Mouse (Mus musculus) neural tube, embryonic 11.5 days (tissue): ENCODE results near the gene Sytl2. TPM values are rescaled to one million over a fixed set of nuclear protein-coding genes. Genes with fewer than 3 reads are reported as not detected.

ENCODE experiments used
- ATAC-seq: fragments of 200-750 bp; cut with Nextera tagmentation; 2 replicates; pipeline ENCODE4 v1.8.0; 2017; ENCODE audit warnings: moderate number of reproducible peaks, mild to moderate bottlenecking, moderate TSS enrichment, moderate library complexity; ENCODE audit not compliant: insufficient read depth, low FRiP score, low TSS enrichment
- DNase-seq: peaks from one replicate; pipeline ENCODE4 v3.0.0-alpha.2; 2015; ENCODE audit warnings: low spot score
- H3K27ac ChIP-seq: fragments of 300-500 bp; sonication (generic); 2 replicates; pipeline ENCODE4 v1.5.1; 2014; ENCODE audit warnings: low read depth, mild to moderate bottlenecking, low read length
- H3K27me3 ChIP-seq: fragments of 300-500 bp; sonication (generic); 2 replicates; pipeline ENCODE4 v1.6.1; 2014; ENCODE audit warnings: mild to moderate bottlenecking, low read length, mixed read lengths; ENCODE audit not compliant: control insufficient read depth, insufficient read depth
- H3K36me3 ChIP-seq: fragments of 300-500 bp; sonication (generic); 2 replicates; pipeline ENCODE4 v1.6.1; 2014; ENCODE audit warnings: mild to moderate bottlenecking, low read length, moderate library complexity, mixed read lengths; ENCODE audit not compliant: control insufficient read depth, insufficient read depth
- H3K4me1 ChIP-seq: fragments of 300-500 bp; sonication (generic); 2 replicates; pipeline ENCODE4 v1.6.1; 2014; ENCODE audit warnings: low read length, mixed read lengths; ENCODE audit not compliant: control insufficient read depth, insufficient read depth
- H3K4me2 ChIP-seq: fragments of 300-500 bp; sonication (generic); 2 replicates; pipeline ENCODE4 v1.6.1; 2014; ENCODE audit warnings: low read depth, mild to moderate bottlenecking, moderate library complexity
- H3K4me3 ChIP-seq: fragments of 300-500 bp; sonication (generic); 2 replicates; pipeline ENCODE4 v1.5.1; 2014; ENCODE audit warnings: low read depth, low read length
- H3K9ac ChIP-seq: fragments of 300-500 bp; sonication (generic); 2 replicates; pipeline ENCODE4 v1.6.1; 2014; ENCODE audit warnings: mild to moderate bottlenecking, low read length
- H3K9me3 ChIP-seq: fragments of 300-500 bp; sonication (generic); 2 replicates; pipeline ENCODE4 v1.6.1; 2016; ENCODE audit warnings: low read length; ENCODE audit not compliant: control insufficient read depth
- WGBS: fragments of 180-500 bp; shearing (Covaris S2); extraction: QIAGEN DNeasy Blood & Tissue Kit; methylation state at CpG from one replicate; pipeline ENCODE4 v1.1.7; 2014; 5-methylcytosine and 5-hydroxymethylcytosine counted together
- polyA plus RNA-seq: library from polyadenylated mRNA; unstranded; fragments of >200 nt; fragmentation: Nextera tagmentation; extraction: Ambion mirVana; gene quantifications from 2 replicates; pipeline ENCODE4 v1.2.1, GENCODE M21; 2014

Sytl2 gene
- polyA plus RNA-seq, 1 experiment from 2014 or later: 9.0 TPM

DNA sequence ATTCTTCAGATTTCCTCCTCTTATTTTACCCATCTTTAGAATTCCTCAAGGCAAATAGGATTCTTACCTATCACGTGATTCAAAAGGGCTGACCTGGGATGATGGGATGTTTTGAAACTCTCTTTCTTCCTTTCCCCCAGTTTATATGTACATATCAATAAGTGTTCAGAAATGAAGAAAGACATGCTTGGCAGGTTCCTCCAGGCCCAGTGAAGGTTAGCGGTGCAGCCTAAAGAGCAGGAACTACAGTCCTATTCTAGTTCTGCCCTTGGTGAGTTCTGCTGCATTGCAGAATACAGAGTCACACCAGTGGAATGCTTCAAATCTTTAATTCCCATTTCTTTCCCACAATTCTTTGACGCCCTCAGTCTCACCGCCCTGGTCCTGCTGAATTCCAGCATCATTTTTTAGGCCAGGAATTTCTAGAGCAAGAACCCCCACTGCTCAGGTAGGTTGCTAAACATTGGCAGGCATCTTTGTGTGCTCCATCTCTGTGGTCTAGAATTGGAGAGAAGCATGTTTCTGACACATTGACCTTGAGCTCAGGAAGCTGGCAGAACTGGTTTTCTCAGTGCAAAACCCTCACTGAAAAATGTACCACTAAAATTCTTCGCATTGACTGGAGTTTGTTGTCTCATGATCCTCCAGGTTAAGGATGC lies 45.9 kb downstream of the Sytl2 start:
- DNase-seq (no peak), ATAC-seq (no peak)
- Histone ChIP-seq H3K9me3 (no peaks in the 10 kb centered on the region), H3K4me1 (no peaks in the 10 kb centered on the region), H3K4me3 (no peak overlapping the region), H3K36me3 (no peaks in the 10 kb centered on the region), H3K9ac (no peak overlapping the region), H3K4me2 (no peak overlapping the region), H3K27ac (no peak overlapping the region), H3K27me3 (no peaks in the 10 kb centered on the region)
- 85% methylated on average over 5 of the region's 5 CpGs for WGBS

DNA sequence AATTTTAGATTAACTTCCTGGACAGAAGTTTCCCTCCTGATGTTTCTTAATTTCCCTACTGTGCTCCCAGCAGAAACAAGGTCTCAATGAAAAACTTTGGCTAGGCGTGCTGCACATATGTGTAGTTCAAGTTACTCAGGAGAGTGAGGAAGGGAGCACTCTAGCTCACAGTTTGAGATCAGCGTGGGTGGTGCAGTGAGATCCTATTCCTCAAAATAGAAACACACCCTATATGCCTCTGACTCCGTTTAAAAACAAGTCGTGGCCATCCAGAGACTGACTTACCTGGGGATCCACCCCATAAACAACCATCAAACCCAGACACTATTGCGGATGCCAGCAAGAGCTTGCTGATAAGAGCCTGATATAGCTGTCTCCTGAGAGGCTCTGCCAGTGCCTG lies 47.0 kb downstream of the Sytl2 start:
- H3K4me3 ChIP-seq: no peak overlapping the region
- WGBS: 85% methylated on average over 5 of the region's 5 CpGs
- no peak for DNase-seq
- no peaks in the 10 kb centered on the region for H3K27me3 ChIP-seq
- H3K4me2 ChIP-seq: no peak overlapping the region
- no peaks in the 10 kb centered on the region for H3K4me1 ChIP-seq
- no peaks in the 10 kb centered on the region for H3K9me3 ChIP-seq
- H3K27ac ChIP-seq: no peak overlapping the region
- ATAC-seq: no peak
- H3K36me3 ChIP-seq: no peaks in the 10 kb centered on the region
- no peak overlapping the region for H3K9ac ChIP-seq

DNA sequence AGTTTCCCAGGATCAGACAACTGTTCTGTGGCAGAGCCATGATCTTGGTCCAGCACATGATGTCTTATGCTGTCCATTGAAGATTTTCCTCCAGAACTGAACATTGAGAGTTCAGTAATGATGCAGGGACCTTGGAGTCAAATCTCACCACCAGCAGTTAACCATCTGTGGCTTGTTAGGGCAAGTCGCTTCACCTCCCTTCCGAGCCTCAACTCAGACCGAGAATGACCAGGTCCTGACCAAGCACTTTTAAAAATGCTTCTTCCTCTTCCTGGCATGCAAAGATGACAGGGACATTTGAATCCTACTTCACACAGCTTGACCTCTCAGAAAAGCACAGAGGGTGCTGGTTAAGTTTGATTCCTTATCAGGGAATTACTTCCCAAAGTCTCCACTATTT lies 50.1 kb downstream of the Sytl2 start:
- no peaks in the 10 kb centered on the region for H3K4me1 ChIP-seq
- ATAC-seq (no peak), DNase-seq (no peak)
- H3K27ac ChIP-seq: no peak overlapping the region
- no peak overlapping the region for H3K4me2 ChIP-seq
- no peak overlapping the region for H3K4me3 ChIP-seq
- no peaks in the 10 kb centered on the region for H3K36me3 ChIP-seq
- no peaks in the 10 kb centered on the region for H3K9me3 ChIP-seq
- 94% methylated on average over 3 of the region's 3 CpGs for WGBS
- no peak overlapping the region for H3K9ac ChIP-seq
- no peaks in the 10 kb centered on the region for H3K27me3 ChIP-seq

DNA sequence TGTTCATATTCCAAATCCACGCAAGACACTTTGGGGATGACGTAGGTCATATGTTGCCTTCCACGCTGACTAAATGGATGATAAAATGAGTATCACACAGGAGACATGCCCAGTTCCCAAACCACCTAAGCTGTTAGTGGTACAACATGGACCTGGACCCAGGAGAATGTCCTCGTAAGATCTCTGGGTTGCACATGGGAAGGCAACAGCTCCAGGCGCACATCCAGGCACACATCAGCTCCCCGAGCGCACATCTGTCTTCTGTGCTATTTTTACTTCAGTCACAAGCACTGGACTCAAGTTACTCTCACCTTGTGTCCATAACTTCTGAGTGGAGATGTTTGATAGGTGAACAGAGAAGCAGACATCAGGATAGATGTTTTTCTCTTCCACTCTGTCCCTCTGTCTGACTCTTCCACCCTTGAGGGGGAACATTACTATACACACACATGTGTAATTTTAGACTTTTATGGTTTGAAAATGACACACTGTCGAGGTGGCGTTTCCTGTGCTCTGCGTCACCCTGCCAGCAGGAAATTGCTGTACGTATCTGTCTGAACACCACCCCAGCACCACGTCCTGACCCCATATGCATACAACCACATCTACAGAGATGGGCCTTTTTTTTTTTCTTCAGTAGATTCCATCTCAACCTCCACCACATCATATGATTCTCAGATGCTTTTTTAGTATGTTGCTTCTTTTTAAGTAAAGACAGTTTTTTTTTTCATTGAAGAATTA lies 51.6 kb downstream of the Sytl2 start:
- H3K27ac ChIP-seq: no peak overlapping the region
- 79% methylated on average over 12 of the region's 12 CpGs for whole genome bisulfite sequencing
- no peaks in the 10 kb centered on the region for H3K27me3 ChIP-seq
- no peak overlapping the region for H3K9ac ChIP-seq
- no peak overlapping the region for H3K4me2 ChIP-seq
- no peaks in the 10 kb centered on the region for H3K9me3 ChIP-seq
- H3K4me3 ChIP-seq: no peak overlapping the region
- no peaks in the 10 kb centered on the region for H3K36me3 ChIP-seq
- DNase-seq (no peak), ATAC-seq (no peak)
- no peaks in the 10 kb centered on the region for H3K4me1 ChIP-seq

DNA sequence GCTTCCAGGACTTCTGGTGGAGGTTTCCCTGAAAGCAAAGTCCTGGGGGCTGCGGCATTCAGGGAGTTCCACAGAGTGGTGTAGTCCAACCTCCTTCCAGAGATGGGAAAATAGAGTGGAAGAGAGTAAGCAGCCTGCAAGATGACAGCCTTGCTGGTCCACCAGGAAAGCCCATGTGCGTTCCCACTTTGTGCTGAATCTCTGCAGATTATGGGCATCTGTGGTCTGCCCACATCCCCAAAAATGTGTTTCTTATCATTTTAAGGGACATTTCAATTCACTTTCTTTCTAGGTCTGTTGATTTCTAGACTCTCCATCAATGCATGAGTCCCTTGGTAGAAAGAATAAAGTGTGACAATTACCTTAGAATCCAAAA lies 52.2 kb downstream of the Sytl2 start:
- H3K27me3 ChIP-seq: no peaks in the 10 kb centered on the region
- H3K4me3 ChIP-seq: no peak overlapping the region
- H3K36me3 ChIP-seq: no peaks in the 10 kb centered on the region
- no peak for DNase-seq
- 88% methylated on average over 2 of the region's 2 CpGs for whole genome bisulfite sequencing
- ATAC-seq: no peak
- H3K4me2 ChIP-seq: no peak overlapping the region
- H3K9ac ChIP-seq: no peak overlapping the region
- no peaks in the 10 kb centered on the region for H3K9me3 ChIP-seq
- H3K27ac ChIP-seq: no peak overlapping the region
- H3K4me1 ChIP-seq: no peaks in the 10 kb centered on the region

DNA sequence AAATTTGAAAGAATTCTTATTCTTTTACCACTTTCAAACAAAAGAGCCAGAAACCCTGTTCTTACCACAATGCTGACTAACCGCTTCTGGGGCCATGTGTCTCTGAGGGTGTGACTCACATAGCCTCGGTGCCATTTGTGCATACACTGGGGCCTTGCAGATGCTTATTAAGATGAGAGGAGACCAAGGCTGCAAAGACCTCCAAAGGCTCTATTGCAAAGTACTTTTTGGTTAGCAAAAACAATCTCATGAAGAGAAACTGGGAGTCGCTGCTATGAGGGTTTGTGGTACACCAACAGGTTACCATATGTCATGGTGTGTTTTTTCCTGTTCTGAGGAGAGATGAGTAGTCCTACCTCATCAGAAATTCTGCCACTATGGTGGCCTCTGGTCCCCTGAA lies 53.4 kb downstream of the Sytl2 start:
- no peak for DNase-seq
- H3K9me3 ChIP-seq: no peaks in the 10 kb centered on the region
- no peak overlapping the region for H3K9ac ChIP-seq
- H3K4me1 ChIP-seq: no peaks in the 10 kb centered on the region
- 88% methylated on average over 3 of the region's 3 CpGs for WGBS
- H3K4me2 ChIP-seq: no peak overlapping the region
- no peak for ATAC-seq
- H3K27ac ChIP-seq: no peak overlapping the region
- no peaks in the 10 kb centered on the region for H3K36me3 ChIP-seq
- H3K27me3 ChIP-seq: no peaks in the 10 kb centered on the region
- no peak overlapping the region for H3K4me3 ChIP-seq

DNA sequence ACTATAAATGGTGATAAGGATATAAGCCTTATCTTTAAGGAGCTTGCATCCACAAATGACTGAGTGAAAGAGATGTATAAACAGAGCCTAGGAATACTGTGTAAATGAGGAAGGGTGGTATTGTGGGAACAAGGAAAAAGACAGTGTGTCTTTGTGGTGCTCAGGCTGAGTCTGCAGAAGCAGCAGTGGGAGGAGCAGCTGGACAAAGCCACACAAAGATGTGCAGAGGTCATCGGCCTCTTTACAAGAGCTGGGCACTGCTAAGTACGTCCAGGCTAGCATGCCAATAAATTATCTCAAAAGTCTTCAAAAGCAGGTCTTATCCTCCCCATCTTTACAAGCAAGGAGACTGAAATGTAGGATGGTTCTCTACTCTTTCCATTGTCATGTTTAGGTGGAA lies 53.9 kb downstream of the Sytl2 start:
- WGBS: 56% methylated on average over 2 of the region's 2 CpGs
- no peak for ATAC-seq
- no peak overlapping the region for H3K4me2 ChIP-seq

DNA sequence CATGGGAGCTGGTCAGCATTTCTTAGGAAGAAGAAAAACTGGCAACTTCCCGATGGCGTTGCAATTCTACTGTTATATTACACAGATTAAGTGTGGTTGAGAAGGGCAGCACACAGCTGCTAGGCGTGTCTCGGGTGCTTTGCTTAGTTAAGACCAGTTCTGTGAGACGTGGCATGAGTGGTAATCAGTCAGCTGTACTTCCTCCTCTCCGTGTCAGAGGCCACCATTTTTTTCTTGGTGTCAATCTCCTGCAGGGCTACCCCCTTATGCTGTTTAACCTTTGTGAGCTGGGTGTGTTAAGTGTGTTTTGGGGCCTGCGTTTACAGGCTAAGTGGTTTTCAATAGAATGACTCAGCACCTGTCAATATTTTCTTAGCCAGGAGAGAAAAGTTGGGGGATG lies 60.7 kb downstream of the Sytl2 start:
- ATAC-seq (no peak), DNase-seq (no peak)
- Histone ChIP-seq H3K4me2 (no peak overlapping the region), H3K36me3 (no peaks in the 10 kb centered on the region), H3K4me3 (no peak overlapping the region), H3K4me1 (no peaks in the 10 kb centered on the region), H3K9me3 (no peaks in the 10 kb centered on the region), H3K27ac (no peak overlapping the region), H3K27me3 (no peaks in the 10 kb centered on the region), H3K9ac (no peak overlapping the region)
- 61% methylated on average over 7 of the region's 7 CpGs for WGBS

More for the DNA sequence above, 53.9 kb downstream of the Sytl2 start:
- Histone ChIP-seq H3K4me1 (no peaks in the 10 kb centered on the region), H3K9me3 (no peaks in the 10 kb centered on the region), H3K36me3 (no peaks in the 10 kb centered on the region), H3K27ac (no peak overlapping the region), H3K27me3 (no peaks in the 10 kb centered on the region), H3K4me3 (no peak overlapping the region), H3K9ac (no peak overlapping the region)
- no peak for DNase-seq
